Mouse (Mus musculus): ENCODE measurements around the gene Myo16. TPM values are rescaled to one million over a fixed set of nuclear protein-coding genes. Genes with fewer than 3 reads are reported as not detected.

Myo16 gene
- polyA plus RNA-seq, 1 experiment from 2014 or later, result 0.68 TPM

DNA sequence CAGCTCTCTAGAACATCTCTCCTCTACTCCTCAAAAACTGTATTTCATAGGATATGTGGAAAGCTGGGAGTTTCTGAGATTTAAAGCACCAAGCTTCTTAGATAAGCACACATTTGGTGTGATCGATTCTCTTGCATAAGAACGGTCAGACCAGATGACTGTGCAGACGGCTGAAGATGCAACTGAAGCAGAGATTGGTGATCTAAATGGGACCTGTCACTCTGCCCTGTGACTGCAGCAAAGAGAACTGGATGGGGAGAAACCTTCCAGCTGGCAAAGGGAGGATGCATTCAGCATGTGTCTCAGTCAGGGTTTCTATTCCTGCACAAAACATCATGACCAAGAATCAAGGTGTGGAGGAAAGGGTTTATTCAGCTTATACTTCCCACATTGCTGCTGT lies 318.7 kb downstream of the Myo16 start:
- DNase-seq (ENCODE audit: low spot score), result no peak

DNA sequence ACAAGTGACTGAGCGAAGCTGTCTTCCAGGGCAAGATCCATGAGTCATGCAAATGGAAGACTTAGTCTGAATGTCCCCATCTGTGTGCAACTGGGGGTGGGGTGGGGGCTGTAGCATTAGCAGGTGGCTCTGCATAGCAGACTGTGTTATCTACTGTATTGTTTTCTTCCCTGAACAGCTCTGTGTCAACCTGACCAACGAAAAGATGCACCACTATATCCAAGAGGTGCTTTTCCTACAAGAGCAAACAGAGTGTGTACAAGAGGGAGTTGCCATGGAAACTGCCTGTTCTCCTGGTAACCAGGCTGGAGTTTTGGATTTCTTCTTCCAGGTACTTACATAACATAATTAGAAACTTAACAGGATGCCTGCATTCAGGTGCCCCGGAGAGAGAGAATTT lies 320.7 kb downstream of the Myo16 start:
- DNase-seq (ENCODE audit: low spot score), result no peak

- no peak for DNase-seq (ENCODE audit: low spot score)
These were observed 325.3 kb downstream of the Myo16 start for GRCm38 (mm10) chr8:10479059-10479458.

DNA sequence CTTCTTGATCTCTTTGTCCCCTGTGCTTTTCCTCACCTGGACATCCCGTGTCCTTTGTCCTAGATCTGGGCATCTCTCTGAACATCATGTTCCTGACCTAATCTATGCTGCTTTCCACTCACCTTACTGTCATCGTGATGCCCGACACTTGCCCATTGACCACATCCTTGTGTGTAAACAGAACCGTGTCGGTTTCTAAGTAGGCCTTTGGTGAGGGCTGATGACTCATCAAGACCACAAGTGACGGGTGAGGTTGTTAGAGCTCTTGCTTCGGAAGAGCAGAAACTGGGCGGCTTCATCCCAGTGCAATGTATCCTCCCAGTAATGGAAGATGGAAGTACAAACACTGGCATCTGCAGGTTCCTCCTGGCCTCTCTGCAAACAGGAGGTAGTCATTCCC lies 327.1 kb downstream of the Myo16 start:
- DNase-seq (ENCODE audit: low spot score), result peak; percentile 9

DNA sequence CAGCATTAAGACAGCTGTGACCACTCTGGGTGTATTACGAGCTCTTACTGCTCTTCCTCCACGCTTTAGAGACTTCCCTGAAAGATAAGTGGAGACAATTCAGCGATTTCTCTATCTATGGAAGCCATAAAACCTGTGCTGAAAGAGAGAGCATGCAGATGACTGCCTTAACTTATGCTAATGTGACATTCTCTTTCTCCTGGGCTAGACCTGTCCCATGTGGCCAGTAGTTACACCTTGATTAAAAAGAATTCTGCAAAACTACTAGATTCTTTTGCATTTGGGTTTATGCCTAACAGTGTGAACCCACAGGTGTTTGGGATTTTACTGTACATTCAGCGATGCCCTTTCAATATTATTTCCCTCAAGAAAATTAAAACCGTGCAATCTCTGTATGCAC lies 328.4 kb downstream of the Myo16 start:
- no peak for DNase-seq (ENCODE audit: low spot score)

DNA sequence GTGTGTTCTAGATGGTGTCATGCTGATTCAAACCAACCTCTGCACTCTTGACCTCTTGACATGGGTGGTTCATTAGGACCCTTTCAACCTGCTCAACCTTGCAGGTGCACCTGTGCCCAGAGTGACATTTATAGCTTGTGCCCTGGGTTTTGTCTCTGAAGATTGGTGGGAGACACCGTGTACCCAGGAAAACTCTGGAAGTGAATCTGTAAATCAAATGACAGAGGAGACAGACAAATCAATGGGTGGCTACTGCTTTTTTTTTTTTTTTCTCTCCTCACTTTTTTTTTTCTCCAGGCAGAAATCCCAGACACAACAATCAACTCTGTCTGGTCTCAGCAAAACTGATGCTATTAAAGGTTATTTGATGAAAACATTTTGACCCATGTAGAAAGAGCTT lies 329.2 kb downstream of the Myo16 start:
- no peak for DNase-seq (ENCODE audit: low spot score)

- DNase-seq (ENCODE audit: low spot score), result no peak
These were observed 330.1 kb downstream of the Myo16 start for GRCm38 (mm10) chr8:10483841-10484240.

DNA sequence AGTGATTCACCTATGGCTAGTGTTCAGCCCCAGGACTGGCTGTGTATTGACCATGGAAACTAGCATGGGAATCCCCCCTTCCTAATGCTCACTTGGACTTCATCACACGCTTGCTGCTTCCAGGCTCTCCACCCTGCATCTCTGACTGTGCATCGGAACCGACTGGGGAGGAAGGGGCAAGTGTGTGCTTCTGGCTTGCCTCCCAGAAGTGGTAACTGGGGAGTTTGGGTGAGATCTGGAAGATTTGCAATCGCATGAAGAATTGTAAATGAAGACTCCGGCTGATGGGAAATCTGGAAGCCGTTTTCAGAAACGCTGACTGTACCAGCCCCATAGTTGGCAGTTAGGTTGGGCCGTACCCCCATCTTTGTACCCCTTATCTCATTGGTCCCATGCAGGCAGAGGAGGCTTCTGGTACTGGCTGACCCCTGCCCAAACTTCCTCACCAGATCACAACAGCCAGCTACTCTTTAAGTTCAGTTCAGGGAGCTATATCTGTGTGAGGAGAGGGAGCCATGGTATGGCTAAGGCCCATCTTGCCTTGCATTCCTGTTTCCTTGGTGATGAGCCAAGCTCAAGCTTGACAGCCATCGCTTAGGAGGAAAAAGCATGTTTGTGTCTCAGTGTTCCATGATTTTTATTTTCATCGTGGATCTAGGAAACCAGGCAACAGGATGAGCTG lies 336.2 kb downstream of the Myo16 start:
- DNase-seq (ENCODE audit: low spot score), result no peak

GRCm38 (mm10) chr8:10490420-10490784 lies 336.7 kb downstream of the Myo16 start:
- DNase-seq (ENCODE audit: low spot score), result no peak

GRCm38 (mm10) chr8:10490874-10491273 lies 337.2 kb downstream of the Myo16 start:
- DNase-seq (ENCODE audit: low spot score), result no peak

- DNase-seq (ENCODE audit: low spot score), result no peak
These were observed 346.1 kb downstream of the Myo16 start for GRCm38 (mm10) chr8:10499846-10500245.

DNA sequence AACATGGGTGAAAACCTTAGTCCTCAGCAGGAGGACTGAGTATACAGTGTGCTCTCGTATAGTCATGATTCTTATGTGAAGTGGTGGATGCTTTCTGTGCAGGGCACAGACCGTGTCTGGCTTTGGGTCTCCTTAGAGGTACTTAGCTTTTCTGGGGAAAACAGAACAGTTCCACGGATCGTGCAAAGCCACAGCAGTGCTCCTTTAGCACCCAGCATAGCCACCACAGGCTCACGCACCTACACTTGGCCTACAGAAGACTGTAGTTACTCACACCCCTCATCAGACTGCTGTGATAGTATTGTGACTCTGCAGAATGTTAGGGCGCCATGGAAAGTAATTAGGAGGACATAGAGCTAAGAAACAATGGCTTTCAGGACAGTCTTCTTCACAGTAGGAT lies 346.8 kb downstream of the Myo16 start:
- DNase-seq (ENCODE audit: low spot score), result no peak

DNA sequence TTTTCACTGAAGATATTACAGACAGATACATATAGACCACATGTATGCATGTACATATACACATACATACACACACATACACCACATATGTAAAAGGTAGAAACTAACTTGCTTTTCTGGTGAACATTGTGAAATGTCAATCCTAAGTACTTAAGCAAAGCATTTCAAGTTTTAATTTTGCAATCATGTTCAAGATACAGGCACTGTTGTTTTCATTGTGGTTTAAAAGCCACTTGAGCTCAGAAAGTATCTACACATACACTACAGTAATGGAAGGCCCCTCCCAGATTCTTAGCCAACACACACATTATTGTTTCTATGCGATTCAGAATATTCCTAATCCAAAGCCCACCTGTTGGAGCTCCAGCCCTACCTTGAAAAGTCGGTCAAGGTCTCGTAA lies 348.0 kb downstream of the Myo16 start:
- DNase-seq (ENCODE audit: low spot score), result no peak

GRCm38 (mm10) chr8:10512105-10512504 lies 358.4 kb downstream of the Myo16 start:
- no peak for DNase-seq (ENCODE audit: low spot score)

DNA sequence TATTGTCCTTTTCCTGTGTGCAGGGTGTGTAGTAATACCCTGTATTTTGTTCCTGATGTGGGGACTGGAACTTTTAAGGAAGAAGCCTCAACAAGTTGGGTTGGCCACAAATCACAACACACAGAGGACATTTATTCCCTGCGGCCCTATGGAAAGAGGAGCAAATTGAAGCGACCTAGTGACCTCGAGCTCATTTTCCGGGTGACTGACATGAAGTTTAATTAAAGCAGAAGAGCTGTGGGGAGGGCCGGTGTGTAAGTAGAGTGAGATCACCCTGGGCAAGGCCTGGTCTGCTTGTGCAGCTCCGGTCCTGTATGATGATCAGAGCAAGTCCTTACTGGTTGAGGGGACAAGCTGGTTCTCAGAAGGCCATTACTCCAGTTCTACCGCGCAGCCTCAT lies 363.7 kb downstream of the Myo16 start:
- no peak for DNase-seq (ENCODE audit: low spot score)

DNA sequence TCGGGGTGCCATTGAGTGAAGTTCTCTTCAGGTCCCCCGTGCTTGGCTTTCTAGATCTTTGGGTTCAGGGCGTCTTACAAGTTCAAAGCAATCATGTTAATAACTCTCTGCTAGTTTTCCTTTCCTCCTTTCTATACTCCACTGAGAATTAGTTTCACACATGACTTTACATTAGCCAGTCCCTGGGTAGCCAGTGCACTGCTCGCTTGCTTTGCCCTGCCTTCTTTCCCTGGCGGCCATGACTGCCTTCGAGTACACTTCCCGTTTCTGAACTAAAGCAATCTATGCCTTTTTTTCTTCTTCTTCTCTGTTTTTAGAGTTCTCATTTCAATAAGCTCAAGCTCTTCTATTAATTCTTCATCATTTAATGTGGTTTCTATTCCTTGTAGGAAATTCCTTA lies 365.6 kb downstream of the Myo16 start:
- DNase-seq (ENCODE audit: low spot score), result no peak

GRCm38 (mm10) chr8:10521463-10521862 lies 367.8 kb downstream of the Myo16 start:
- DNase-seq (ENCODE audit: low spot score), result no peak

- no peak for DNase-seq (ENCODE audit: low spot score)
These were observed 372.0 kb downstream of the Myo16 start for GRCm38 (mm10) chr8:10525686-10526085.

DNA sequence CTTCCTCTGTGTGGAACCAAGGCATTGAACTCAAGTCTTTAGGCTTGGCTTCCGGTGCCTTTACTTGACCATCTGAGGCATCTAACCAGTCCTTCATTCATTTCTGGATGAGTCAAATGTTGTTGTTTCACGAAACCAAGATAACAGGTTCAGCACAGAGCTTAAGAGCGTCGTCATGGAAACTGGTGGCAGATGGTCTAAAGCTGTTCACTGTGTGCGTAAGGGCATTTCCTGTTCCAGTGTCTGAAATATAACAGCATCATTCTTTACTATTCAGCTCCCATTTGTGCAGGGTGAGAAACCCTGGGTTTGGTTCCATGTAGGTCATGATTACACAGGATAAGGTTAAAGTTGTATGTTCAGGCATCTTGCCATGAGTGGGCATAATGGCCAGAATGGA lies 372.9 kb downstream of the Myo16 start:
- peak; percentile 5 for DNase-seq (ENCODE audit: low spot score)

GRCm38 (mm10) chr8:10534619-10535286 lies 381.0 kb downstream of the Myo16 start:
- DNase-seq (ENCODE audit: low spot score), result no peak

DNA sequence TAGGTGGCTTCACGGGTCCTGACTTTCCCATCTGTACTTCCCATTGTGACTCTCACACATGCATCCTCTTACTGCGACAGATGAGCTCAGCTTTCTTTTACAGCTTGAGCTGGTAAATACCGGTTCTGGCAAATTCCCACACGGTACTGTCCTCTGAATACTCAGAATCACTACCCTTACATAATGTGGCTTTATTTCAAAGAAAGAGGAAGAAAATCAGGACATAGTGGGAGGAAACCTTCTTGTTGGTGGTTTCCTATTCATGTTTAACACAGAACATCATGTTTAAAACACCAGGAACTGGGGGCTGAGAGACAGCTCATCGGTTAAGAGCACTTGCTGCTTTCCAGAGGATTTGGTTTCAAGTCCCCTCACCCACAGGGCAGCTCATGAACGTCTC lies 384.6 kb downstream of the Myo16 start:
- DNase-seq (ENCODE audit: low spot score), result no peak

- no peak for DNase-seq (ENCODE audit: low spot score)
These were observed 386.0 kb downstream of the Myo16 start for GRCm38 (mm10) chr8:10539665-10540064.

GRCm38 (mm10) chr8:10545890-10546289 lies 392.2 kb downstream of the Myo16 start:
- DNase-seq (ENCODE audit: low spot score), result no peak

Measured in thymus, postnatal 0 days (tissue).